Mouse (Mus musculus): ENCODE measurements around the gene Gm17509. TPM values are rescaled to one million over a fixed set of nuclear protein-coding genes. Genes with fewer than 3 reads are reported as not detected.
A peak's percentile ranks its signal among the peaks of the same experiment; 100 is the strongest.

The Gm17509 gene
- polyA plus RNA-seq, 1 experiment from 2014 or later = 0.62 TPM

DNA sequence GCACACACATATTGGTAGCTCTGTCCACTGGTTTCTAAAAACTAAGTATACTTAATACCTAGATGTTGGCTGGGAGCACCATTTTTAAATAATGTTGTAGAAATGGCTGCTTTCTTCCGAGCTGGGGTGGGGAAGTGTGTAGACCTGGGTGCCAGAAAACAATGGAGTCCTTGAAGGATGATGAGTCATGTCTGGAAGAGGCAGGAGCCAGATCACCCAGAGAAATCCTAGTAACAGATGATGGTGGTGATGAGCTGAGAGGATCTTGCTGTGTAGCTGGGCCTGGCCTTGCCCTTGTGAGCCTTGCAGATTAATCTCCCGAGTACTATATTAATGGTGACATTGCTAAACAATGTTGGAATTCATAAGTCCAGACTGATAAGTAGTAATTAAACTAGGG, 4.0 kb upstream of the Gm17509 start:
- Histone ChIP-seq H3K9me3 (replicated peaks) (no peaks in the 10 kb centered on the region), H3K4me1 (peaks cover 11% of the 10 kb centered on the region), H3K9ac (no peak overlapping the region), H3K4me2 (replicated peaks) (no peak overlapping the region), H3K4me3 (no peak overlapping the region), H3K36me3 (no peaks in the 10 kb centered on the region), H3K27ac (no peak overlapping the region), H3K27me3 (peaks cover 3% of the 10 kb centered on the region; the same call in 1 of the 2 replicates)
- whole genome bisulfite sequencing = 82% methylated on average over 2 of the region's 2 CpGs
- no peak for ATAC-seq (ENCODE audit: low FRiP score)

DNA sequence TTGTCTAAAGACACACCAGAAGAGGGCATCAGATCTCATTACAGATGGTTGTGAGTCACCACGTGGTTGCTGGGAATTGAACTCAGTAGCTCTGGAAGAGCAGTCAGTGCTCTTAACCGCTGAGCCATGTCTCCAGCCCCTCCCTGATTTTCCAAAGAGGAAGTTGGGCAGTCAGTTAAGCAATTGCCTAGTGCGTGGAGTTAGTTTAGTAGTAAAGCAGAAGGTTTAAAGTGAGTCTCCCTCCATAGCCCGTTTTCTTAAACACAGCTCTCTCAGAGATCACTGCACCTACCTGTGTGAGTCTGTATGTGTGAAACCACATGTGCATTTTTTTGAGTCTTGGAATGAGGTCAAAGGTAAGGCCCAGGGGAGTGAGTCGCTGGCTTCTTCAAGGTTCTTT, 2.2 kb upstream of the Gm17509 start:
- Histone ChIP-seq H3K9me3 (replicated peaks) (no peaks in the 10 kb centered on the region), H3K27me3 (peaks cover 3% of the 10 kb centered on the region; the same call in 1 of the 2 replicates), H3K4me1 (peaks cover 11% of the 10 kb centered on the region), H3K9ac (no peak overlapping the region), H3K36me3 (no peaks in the 10 kb centered on the region), H3K4me3 (no peak overlapping the region), H3K4me2 (replicated peaks) (no peak overlapping the region), H3K27ac (no peak overlapping the region)
- WGBS = 55% methylated on average over 5 of the region's 5 CpGs
- no peak for ATAC-seq (ENCODE audit: low FRiP score)

DNA sequence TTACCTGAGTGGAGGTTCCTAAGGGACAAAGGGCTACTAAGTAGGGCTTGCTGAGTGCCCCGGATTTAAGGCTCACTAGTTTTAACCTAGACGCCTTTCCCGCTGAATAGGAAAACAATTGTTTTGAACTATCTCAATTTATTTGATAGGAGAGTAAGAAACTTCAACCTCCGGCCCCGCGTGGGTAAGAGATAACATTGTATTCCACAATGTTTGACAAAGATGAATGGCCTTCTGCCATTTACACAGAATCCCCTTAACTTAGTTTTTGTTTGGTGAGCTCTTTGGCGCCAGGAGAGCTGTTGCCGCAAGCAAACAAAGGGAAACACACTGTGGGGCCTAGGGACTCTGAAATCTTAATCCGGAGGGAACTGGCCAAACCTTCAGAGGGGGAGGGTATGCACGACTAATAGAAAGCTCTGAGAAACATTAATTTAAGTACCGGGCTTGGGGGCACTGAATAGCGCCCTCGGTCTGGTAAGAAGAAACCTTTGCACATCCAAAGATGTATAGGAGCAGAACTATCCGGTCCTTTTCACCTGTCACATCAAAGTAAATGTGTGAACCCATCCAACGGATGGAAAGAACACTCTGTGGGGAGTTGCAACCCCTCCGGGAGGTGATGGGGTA, 889 bp downstream of the Gm17509 start:
- ATAC-seq (ENCODE audit: low FRiP score) = peak; percentile 27
- 2% methylated on average over 16 of the region's 16 CpGs for WGBS
- peaks cover 3% of the 10 kb centered on the region; the same call in 1 of the 2 replicates for H3K27me3 ChIP-seq
- H3K4me3 ChIP-seq = peak overlapping the region; percentile 68
- peak overlapping the region; percentile 75 for H3K4me2 ChIP-seq (replicated peaks)
- H3K4me1 ChIP-seq = peaks cover 18% of the 10 kb centered on the region
- peak overlapping the region; percentile 71 for H3K27ac ChIP-seq
- no peaks in the 10 kb centered on the region for H3K9me3 ChIP-seq (replicated peaks)
- peak overlapping the region; percentile 72 for H3K9ac ChIP-seq
- H3K36me3 ChIP-seq = no peaks in the 10 kb centered on the region

DNA sequence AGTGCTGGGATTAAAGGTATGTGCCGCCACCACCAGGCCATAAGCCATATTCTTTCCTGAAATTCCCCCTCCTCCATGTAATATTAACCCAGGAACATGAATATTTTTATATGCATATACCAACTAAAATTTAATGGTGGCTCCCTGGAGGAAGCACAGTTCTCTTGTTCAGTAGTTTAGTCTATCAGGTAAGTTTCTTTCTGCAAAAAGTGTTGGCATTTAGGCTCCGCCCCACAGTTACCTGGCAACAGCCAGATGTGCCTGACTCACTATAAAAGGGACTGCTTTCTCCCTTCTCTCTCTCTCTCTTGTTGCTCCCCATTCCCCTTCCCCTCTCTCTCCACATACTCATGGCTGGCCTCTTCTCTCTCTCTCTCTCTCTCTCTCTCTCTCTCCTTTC, 2.8 kb downstream of the Gm17509 start:
- Histone ChIP-seq H3K4me1 (peaks cover 18% of the 10 kb centered on the region), H3K27ac (no peak overlapping the region), H3K4me3 (no peak overlapping the region), H3K27me3 (peaks cover 3% of the 10 kb centered on the region; the same call in 1 of the 2 replicates), H3K36me3 (no peaks in the 10 kb centered on the region), H3K4me2 (replicated peaks) (no peak overlapping the region), H3K9me3 (replicated peaks) (no peaks in the 10 kb centered on the region), H3K9ac (no peak overlapping the region)
- ATAC-seq (ENCODE audit: low FRiP score) = no peak
- WGBS = 74% methylated on average over 2 of the region's 2 CpGs

DNA sequence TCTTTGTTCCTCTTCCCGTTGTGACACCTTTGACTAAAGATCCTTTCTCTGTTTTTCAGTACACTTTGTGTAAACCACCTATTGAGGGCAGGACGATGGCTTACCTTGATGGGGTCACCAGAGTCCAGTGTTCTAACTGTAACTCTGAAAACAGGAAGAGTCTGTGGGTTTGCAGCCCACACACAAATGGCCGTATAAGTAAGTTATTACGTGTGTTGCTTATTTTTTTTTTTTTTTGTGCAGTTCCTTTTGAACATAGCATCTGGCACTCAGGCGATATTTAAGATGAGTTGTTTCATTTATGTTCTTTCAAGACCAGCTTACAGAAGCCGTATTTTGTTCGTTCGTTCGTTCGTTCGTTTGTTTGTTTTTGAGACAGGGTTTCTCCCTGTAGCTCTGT, 3.3 kb downstream of the Gm17509 start:
- Histone ChIP-seq H3K4me3 (no peak overlapping the region), H3K27me3 (peaks cover 3% of the 10 kb centered on the region; the same call in 1 of the 2 replicates), H3K4me1 (peaks cover 18% of the 10 kb centered on the region), H3K4me2 (replicated peaks) (no peak overlapping the region), H3K27ac (no peak overlapping the region), H3K9ac (no peak overlapping the region), H3K36me3 (no peaks in the 10 kb centered on the region), H3K9me3 (replicated peaks) (no peaks in the 10 kb centered on the region)
- no peak for ATAC-seq (ENCODE audit: low FRiP score)
- WGBS = 66% methylated on average over 11 of the region's 11 CpGs

DNA sequence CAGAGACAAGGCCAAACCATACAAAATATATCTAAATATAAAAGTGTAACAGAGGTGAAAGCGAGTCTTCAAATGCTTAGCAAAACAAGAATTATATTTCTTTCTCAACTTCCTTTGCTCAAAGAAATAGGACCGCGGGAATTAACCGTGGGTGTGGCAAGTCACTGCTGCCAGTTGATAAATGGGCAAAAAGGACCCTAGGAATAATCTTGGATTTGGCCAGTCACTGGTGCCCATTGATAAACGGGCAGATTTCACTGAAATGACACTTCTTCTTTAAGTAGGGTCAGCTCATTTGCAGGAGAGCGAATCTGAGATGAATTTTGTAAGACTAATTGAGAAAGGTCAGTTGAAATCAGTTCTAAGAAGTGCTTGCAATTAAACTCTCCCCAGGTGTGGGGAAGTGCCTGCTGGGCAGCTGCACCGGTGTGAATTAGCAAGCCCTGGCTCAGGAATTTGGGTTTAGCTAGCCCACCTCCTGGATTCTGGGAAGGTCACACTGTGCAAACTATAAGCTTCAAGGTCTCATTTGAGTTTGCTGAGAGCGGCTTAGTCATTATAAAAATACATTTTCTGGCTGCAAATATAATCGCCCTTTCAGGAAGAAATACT, 4.0 kb downstream of the Gm17509 start:
- no peak overlapping the region for H3K27ac ChIP-seq
- H3K9ac ChIP-seq = no peak overlapping the region
- no peaks in the 10 kb centered on the region for H3K9me3 ChIP-seq (replicated peaks)
- H3K36me3 ChIP-seq = no peaks in the 10 kb centered on the region
- H3K4me1 ChIP-seq = peaks cover 12% of the 10 kb centered on the region
- WGBS = 18% methylated on average over 9 of the region's 9 CpGs
- H3K27me3 ChIP-seq = 0 out of 2 replicates have a peak, but pooled peaks cover under 1% of the 10 kb centered on the region
- no peak overlapping the region for H3K4me3 ChIP-seq
- ATAC-seq (ENCODE audit: low FRiP score) = no peak
- H3K4me2 ChIP-seq (replicated peaks) = no peak overlapping the region

DNA sequence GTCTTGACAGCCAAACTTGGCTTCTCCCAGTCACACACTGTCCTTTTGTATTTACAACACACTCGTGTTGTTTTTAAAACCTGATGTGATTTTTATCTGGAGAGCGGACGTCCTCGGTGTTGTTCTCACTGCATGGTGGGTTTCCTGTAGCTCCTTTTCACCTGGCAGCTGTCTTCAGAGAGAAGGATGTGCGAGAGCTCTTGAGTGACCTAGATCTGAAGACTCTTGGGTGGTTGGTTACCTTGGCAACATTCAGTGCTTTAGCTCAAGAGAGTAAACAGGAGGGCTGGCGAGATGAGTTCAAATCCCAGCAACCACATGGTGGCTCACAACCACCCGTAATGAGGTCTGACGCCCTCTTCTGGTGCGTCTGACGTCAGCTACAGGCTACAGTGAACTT, 4.7 kb downstream of the Gm17509 start:
- 12% methylated on average over 10 of the region's 10 CpGs for WGBS
- ATAC-seq (ENCODE audit: low FRiP score) = no peak
- peaks cover 7% of the 10 kb centered on the region; the same call in 1 of the 2 replicates for H3K4me1 ChIP-seq
- no peaks in the 10 kb centered on the region for H3K36me3 ChIP-seq
- H3K4me2 ChIP-seq (replicated peaks) = no peak overlapping the region
- no peak overlapping the region for H3K27ac ChIP-seq
- no peaks in the 10 kb centered on the region for H3K9me3 ChIP-seq (replicated peaks)
- no peaks in the 10 kb centered on the region for H3K27me3 ChIP-seq
- no peak overlapping the region for H3K9ac ChIP-seq
- no peak overlapping the region for H3K4me3 ChIP-seq

DNA sequence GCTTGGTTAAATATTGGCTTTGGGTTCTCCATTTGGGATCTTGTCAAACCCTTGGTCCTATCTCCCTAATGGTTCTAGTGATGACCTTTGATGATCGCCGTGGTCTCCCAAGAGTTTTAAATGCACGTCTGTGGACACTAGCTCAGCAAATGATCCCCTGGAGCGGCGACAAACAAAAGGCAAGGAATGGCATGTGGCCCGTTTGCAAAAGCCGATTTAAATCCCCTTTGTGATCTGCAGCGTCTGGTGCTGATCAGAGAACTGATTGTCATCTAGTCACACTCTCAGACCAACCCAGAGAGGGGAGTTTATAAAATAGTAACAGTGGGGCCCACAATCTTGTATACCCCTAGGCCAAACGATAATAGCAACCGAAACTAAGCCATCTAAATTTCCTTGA, 5.4 kb downstream of the Gm17509 start:
- H3K9ac ChIP-seq = no peak overlapping the region
- H3K36me3 ChIP-seq = no peaks in the 10 kb centered on the region
- ATAC-seq (ENCODE audit: low FRiP score) = no peak
- no peak overlapping the region for H3K4me2 ChIP-seq (replicated peaks)
- no peaks in the 10 kb centered on the region for H3K27me3 ChIP-seq
- H3K9me3 ChIP-seq (replicated peaks) = no peaks in the 10 kb centered on the region
- no peak overlapping the region for H3K4me3 ChIP-seq
- peaks cover 7% of the 10 kb centered on the region; the same call in 1 of the 2 replicates for H3K4me1 ChIP-seq
- WGBS = 5% methylated on average over 10 of the region's 10 CpGs
- H3K27ac ChIP-seq = no peak overlapping the region

DNA sequence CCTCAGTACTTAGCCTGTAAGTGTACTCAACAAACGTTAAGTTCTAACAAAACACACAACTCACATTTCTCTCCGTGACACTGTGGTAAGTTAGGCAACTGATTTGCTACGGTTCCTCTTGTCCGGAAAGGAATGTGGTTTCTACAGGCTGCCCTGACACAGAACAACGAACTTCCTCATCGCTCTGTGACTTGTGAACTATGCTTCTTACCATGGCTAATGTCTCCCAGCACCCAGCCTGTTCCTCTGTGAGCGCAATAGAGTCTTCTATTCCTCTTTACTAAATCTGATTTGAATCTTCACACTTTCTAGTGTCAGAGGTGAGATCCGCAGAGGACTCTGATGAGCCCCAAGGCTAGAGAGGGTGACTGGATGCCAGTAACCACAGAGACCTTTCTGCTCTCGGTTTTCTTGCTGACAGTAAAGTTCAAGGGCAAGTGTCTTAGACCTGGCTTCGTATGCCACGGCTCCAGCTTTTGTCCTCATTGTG, 9.4 kb downstream of the Gm17509 start:
- Histone ChIP-seq H3K9ac (no peak overlapping the region), H3K4me3 (no peak overlapping the region), H3K9me3 (replicated peaks) (no peaks in the 10 kb centered on the region), H3K27me3 (no peaks in the 10 kb centered on the region), H3K4me1 (peaks cover 7% of the 10 kb centered on the region; the same call in 1 of the 2 replicates), H3K4me2 (replicated peaks) (no peak overlapping the region), H3K36me3 (no peaks in the 10 kb centered on the region), H3K27ac (no peak overlapping the region)
- 52% methylated on average over 11 of the region's 11 CpGs for WGBS
- no peak for ATAC-seq (ENCODE audit: low FRiP score)

DNA sequence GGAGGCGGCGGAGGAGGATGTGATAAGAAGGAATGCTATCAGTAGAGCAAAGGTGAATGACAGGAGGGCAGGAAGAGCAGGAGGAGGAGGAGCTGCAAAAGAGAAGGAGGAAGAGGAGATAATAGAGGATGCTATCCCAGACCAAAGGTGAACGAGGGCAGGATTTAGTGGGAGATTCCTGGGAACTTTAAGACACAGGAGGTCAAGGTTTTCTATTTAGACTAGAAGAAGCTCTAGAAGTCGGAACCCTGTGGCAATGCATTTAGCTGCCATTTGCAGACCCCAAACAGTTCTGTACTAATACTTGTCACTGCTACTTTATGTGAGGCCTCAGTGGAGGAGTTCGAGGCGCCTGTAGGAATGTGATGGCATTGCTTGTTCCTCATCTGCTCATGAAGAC, 12.6 kb downstream of the Gm17509 start, which contains the start of gene Emb:
TSS of gene Emb (plus strand) at position 301 of the 400 bp plus-strand sequence.
- Histone ChIP-seq H3K4me3 (no peak within 1 kb of the TSS), H3K4me1 (no peaks in the 10 kb centered on the region), H3K36me3 (no peaks in the 10 kb centered on the region), H3K4me2 (replicated peaks) (no peak within 1 kb of the TSS), H3K9ac (no peak within 1 kb of the TSS), H3K9me3 (replicated peaks) (no peaks in the 10 kb centered on the region), H3K27ac (no peak within 1 kb of the TSS), H3K27me3 (no peaks in the 10 kb centered on the region)
- 76% methylated on average over 6 of the region's 6 CpGs for WGBS
- ATAC-seq (ENCODE audit: low FRiP score) = no peak

DNA sequence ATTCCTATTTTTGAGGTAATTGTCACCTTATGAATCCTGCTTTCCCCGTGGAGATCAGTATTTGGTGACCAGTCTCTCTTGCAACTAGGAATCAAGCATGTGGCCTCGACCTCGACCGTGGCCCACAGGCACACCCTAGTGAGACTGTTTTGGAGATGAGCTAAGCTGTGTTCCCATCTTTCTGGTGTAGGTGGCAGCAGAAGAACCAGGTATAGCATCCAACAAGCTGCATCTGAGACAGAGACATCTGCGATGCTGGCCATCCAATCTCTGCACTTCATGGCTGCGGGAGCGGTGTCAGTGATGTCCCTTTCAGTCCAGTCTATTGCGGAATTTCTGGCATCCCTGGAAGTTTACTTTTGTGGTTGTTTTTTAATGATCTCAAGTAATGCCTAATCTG, 14.8 kb downstream of the Gm17509 start:
- no peak overlapping the region for H3K4me3 ChIP-seq
- no peaks in the 10 kb centered on the region for H3K36me3 ChIP-seq
- no peak overlapping the region for H3K4me2 ChIP-seq (replicated peaks)
- H3K9ac ChIP-seq = no peak overlapping the region
- H3K27me3 ChIP-seq = no peaks in the 10 kb centered on the region
- ATAC-seq (ENCODE audit: low FRiP score) = no peak
- no peaks in the 10 kb centered on the region for H3K9me3 ChIP-seq (replicated peaks)
- WGBS = 92% methylated on average over 8 of the region's 8 CpGs
- H3K27ac ChIP-seq = no peak overlapping the region
- no peaks in the 10 kb centered on the region for H3K4me1 ChIP-seq

DNA sequence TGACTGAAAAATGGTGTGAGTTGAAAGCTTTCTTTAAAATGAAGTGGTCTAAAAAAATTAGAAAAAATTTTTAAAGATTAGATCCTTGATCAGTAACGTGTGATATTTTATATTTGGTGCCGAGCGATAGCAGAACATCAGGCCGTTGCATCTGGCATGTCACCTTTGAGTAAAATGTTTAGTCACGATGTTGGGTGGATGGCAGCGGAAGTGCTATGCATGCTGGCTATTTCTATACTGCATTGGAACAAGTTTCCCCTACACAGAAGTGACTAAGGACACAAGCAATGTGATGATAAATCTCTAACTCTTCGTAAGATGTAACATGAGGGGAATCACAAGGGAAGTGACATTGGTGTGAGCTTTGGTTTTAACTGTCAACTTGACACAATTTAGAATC, 16.2 kb downstream of the Gm17509 start:
- H3K9me3 ChIP-seq (replicated peaks) = no peaks in the 10 kb centered on the region
- no peaks in the 10 kb centered on the region for H3K36me3 ChIP-seq
- no peak overlapping the region for H3K27ac ChIP-seq
- no peaks in the 10 kb centered on the region for H3K4me1 ChIP-seq
- 95% methylated on average over 7 of the region's 7 CpGs for WGBS
- H3K27me3 ChIP-seq = no peaks in the 10 kb centered on the region
- no peak overlapping the region for H3K9ac ChIP-seq
- no peak overlapping the region for H3K4me3 ChIP-seq
- ATAC-seq (ENCODE audit: low FRiP score) = no peak
- no peak overlapping the region for H3K4me2 ChIP-seq (replicated peaks)

All from hindbrain, embryonic 12.5 days (tissue).